Mouse (Mus musculus) small intestine, adult 2 months (tissue): ENCODE data around the gene Tcf23.

Source experiments
- CTCF ChIP-seq: fragments of 200-500 bp; IDR thresholded peaks from 2 replicates; pipeline ENCODE4 v1.5.1; 2012; ENCODE audit warnings: low read depth, mild to moderate bottlenecking, control low read depth, inconsistent platforms, low read length, moderate library complexity, mixed read lengths; ENCODE audit not compliant: insufficient replicate concordance, insufficient read length; ENCODE audit errors: extremely low read depth
- POLR2A ChIP-seq: fragments of 200-500 bp; IDR thresholded peaks from 2 replicates; pipeline ENCODE4 v1.6.1; 2012; ENCODE audit warnings: low read depth, mild to moderate bottlenecking, control low read depth, inconsistent platforms, low read length, moderate library complexity

DNA sequence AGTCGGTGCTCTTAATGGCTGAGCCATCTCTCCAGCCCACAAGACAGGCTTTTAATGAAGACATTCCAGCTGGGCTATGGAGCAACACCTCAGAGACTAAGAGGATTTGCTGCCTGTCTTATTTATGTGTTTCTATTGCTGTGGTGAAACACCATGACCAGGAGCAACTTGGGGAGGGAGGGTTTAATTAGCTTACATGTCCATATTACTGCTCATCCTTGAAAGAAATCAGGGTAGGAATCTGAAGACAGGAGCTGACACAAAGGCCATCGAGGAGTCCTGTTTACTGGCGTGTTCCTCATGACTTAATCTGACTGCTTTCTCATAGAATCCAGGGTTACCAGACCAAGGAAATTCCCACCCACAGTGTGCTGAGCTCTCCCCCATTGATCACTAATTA lies 4.5 kb upstream of the Tcf23 start:
- TF ChIP-seq CTCF, result no peak
- no peak for TF ChIP-seq POLR2A
